Mouse (Mus musculus) c-Kit-positive CD71-positive TER-119-positive erythroid progenitor cells, embryonic 14.5 days (primary cell): ENCODE results near the gene Bcl2l1.

Source experiments
- DNase-seq: peaks from one replicate; pipeline ENCODE4 v3.0.0-alpha.2; 2013; ENCODE audit warnings: low spot score

Gene Bcl2l1

DNA sequence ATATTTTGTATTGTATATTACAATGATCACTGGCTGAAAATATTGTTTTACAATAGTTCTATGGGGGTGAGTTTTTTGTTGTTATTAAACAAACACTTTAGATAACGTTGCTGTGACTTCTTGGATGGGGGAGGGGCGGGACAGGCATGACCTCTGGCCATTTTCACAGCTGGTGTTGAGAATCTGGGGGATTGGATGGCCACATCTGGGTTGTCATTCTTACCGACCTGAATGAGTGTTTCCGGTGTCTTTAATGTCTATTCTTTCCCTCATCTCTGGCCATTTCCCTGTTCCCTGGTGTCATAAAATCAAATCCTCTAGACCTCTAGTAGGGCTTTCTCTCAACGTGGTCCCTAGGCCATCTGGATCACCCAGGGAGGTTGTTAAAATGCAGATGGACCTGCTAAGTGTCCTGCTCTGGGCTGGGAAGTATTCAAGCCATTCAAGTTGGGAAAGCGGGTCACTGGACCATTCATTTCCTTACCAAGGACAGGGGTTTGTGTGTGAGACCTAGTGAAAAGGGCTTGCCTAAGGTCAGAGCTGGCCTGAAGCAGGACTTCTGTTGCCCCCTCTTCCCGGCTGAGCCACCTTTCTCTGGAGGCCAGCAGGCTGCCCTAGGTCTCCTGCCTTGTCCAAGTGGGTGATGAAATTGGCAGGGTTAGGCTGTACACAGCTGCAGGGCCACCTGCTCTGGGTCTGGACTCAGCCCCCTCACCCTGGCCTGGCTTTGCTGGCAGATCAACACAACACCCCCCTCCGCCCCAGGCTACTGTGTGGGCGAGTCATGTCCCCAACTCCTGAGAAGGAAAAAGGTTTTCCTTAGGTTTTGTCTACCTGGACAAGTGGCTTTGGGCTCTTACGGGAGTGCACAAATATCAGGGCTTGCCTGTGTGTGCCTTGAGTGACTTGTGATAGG is 94.0 kb downstream of the Bcl2l1 start:
- no peak for DNase-seq

DNA sequence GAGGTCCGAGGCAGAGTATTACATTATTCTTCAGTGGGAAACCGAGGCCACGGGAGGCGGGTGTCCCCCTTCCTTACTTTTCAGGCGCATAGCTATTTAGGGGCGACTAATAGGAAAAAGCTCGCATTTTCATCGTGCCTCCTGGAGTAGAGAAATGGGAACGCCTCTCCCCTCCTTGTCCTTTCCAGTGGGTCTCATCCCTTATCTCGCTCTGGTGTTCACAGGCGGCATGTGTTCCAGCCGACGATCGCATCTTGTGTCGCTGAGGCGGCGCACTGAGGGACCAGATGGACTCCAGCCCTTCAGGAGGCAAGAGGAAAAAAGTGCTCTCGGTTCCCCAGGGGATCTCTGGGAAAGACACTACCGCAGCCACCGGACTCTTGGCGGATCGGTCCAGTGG is 94.8 kb downstream of the Bcl2l1 start:
- DNase-seq, result peak; percentile 58

- peak; percentile 89 for DNase-seq
Observed at GRCm38 (mm10) chr2:152736090-152736601, 95.4 kb downstream of the Bcl2l1 start, which contains the start of gene Id1. Id1 (plus strand) TSS chr2:152736251.

DNA sequence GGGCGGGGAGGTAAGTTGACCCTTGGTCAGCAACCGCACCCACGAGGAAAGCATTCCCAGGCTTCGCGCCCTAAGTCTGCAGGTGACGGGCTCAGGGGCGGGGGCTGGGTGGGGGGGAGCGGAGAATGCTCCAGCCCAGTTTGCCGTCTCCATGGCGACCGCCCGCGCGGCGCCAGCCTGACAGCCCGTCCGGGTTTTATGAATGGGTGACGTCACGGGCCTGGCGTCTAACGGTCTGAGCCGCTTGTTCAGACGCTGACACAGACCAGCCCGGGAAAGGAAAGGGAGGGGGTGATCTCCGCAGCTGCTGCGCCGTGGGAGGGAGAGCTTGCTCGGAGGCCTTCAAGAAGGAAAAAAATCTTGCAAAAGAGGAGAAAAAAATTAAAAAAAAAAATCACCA is 96.5 kb downstream of the Bcl2l1 start:
- peak; percentile 65 for DNase-seq

- DNase-seq, result no peak
Observed at GRCm38 (mm10) chr2:152734501-152734900, 97.0 kb downstream of the Bcl2l1 start.

- no peak for DNase-seq
Observed at GRCm38 (mm10) chr2:152733201-152733600, 98.3 kb downstream of the Bcl2l1 start.
